Mouse (Mus musculus) adrenal gland, adult 18-20 months (tissue): ENCODE data around the gene Tgif2lx1. TPM values are rescaled to one million over a fixed set of nuclear protein-coding genes. Genes with fewer than 3 reads are reported as not detected.
"Not testable (repeated sequence)": the region's sequence is repeated elsewhere in the genome, so short reads cannot be mapped to it uniquely, and the experiment has no call there.

Experiments
- DNase-seq, 2 experiments: peaks; one replicate each; pipeline ENCODE4 v3.0.0; 2021 to 2022; ENCODE audit warnings: low spot score in 2 of 2
- long read RNA-seq, 2 experiments: library from polyadenylated mRNA; stranded (forward); transcript quantifications; one replicate each; pipeline ENCODE4 v2.0.0; 2021
- total RNA-seq, 2 experiments: library from RNA; stranded (reverse); gene quantifications; 1 replicate in 1 of 2; 2 replicates in 1 of 2; pipeline ENCODE4 v1.2.3; 2021

Tgif2lx1 gene
- total RNA-seq = not detected
- long read RNA-seq, experiment 1 = 0 reads
- long read RNA-seq, experiment 2 = 0 reads

DNA sequence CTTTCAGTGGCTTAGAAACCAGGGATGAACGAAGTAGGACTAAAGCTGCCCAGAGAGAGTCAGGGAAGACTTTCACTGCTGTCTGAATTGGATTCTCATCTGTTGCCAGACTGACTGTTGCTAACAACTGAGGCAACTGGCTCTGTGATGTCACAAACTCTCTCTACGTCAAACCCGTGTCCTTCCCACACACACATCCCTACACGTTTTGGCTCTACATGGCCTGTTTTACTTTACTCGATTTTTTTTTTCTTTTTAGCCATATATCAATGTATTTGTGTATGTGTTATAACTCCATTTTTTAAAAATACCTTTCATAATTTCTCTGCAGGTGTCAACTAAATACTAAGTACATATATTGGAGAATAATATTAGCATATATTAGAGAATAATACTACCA, at the start of gene Tgif2lx1:
TSS of gene Tgif2lx1 (minus strand) at position 101 of the 400 bp plus-strand sequence.
- not testable (repeated sequence) for DNase-seq

Other genes starting within 250 kb of the Tgif2lx1 start
- not detected for gene Tgif2lx2, start 53.5 kb downstream of the Tgif2lx1 start, total RNA-seq